Mouse (Mus musculus) testis, adult 2 months (tissue): ENCODE measurements around the gene Ptpra. TPM values are rescaled to one million over a fixed set of nuclear protein-coding genes. Genes with fewer than 3 reads are reported as not detected.

Source experiments
- H3K27ac ChIP-seq: fragments of 200-500 bp; 2 replicates; pipeline ENCODE4 v1.5.1; 2012; ENCODE audit warnings: low read depth, low read length; ENCODE audit not compliant: control insufficient read depth, insufficient read depth
- H3K27me3 ChIP-seq: fragments of 200-500 bp; 2 replicates; pipeline ENCODE4 v1.6.1; 2012; ENCODE audit warnings: mild to moderate bottlenecking, low read length, moderate library complexity; ENCODE audit not compliant: control insufficient read depth, insufficient read depth
- H3K36me3 ChIP-seq: fragments of 200-500 bp; 2 replicates; pipeline ENCODE4 v1.6.1; 2012; ENCODE audit warnings: mild to moderate bottlenecking, low read length; ENCODE audit not compliant: control insufficient read depth, insufficient read depth
- H3K4me1 ChIP-seq: fragments of 200-500 bp; 2 replicates; pipeline ENCODE4 v1.6.1; 2012; ENCODE audit warnings: low read length; ENCODE audit not compliant: control insufficient read depth, insufficient read depth
- H3K4me3 ChIP-seq: fragments of 200-500 bp; 2 replicates; pipeline ENCODE4 v1.5.1; 2012; ENCODE audit warnings: low read depth, mild to moderate bottlenecking, low read length, moderate library complexity, mixed read lengths; ENCODE audit not compliant: control insufficient read depth
- CTCF ChIP-seq: fragments of 200-500 bp; IDR thresholded peaks from 2 replicates; pipeline ENCODE4 v1.5.1; 2012; ENCODE audit warnings: low read depth, mild to moderate bottlenecking, inconsistent platforms, low read length, moderate library complexity; ENCODE audit not compliant: control insufficient read depth, insufficient read depth, insufficient replicate concordance
- POLR2A ChIP-seq: fragments of 200-500 bp; IDR thresholded peaks from 2 replicates; pipeline ENCODE4 v1.6.1; 2012; ENCODE audit warnings: low read depth, mild to moderate bottlenecking, inconsistent platforms, low read length, moderate library complexity; ENCODE audit not compliant: control insufficient read depth
- polyA plus RNA-seq: library from polyadenylated mRNA; depleted of rRNA; stranded (reverse); fragments of >200 nt; gene quantifications from 2 replicates; pipeline ENCODE4 v1.2.3, GENCODE M21; 2012

Ptpra gene
- polyA plus RNA-seq, 1 experiment = 11.6 TPM

DNA sequence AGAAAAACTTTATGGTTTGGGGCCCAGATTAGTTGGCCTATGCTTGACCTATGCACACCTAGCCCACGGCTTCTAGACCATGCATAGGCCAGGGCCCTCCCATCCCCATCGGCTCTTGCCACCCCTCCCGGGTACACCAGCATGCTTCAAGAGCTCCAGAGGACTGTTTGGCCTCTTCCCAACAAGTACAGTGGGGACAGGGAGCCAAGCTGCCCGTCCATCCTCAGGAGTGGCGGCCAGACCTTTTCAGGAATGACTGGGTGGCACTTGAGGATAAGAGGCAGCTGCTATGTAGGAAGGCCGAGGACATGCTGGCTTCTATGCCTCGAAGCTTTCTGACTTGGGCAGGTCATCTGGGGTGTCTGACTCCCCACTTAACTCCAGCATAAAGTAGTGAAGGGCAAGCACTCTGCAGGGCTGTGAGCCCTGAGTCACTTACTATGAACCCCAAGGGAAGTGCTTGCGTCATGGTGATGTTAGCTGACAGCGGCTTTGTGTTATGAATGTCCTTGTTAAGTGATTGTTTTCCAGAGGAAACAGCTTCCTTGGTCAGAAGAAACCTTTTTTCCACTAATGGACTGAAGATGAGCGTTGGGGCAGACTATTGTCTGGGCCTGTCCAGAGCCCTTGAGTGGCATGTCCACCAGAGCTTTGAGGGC is 134.0 kb downstream of the Ptpra start:
- TF ChIP-seq POLR2A (no peak), CTCF (no peak)
- Histone ChIP-seq H3K36me3 (no peaks in the 10 kb centered on the region), H3K27ac (no peak overlapping the region), H3K4me1 (peaks cover 5% of the 10 kb centered on the region), H3K4me3 (no peak overlapping the region), H3K27me3 (no peaks in the 10 kb centered on the region)

DNA sequence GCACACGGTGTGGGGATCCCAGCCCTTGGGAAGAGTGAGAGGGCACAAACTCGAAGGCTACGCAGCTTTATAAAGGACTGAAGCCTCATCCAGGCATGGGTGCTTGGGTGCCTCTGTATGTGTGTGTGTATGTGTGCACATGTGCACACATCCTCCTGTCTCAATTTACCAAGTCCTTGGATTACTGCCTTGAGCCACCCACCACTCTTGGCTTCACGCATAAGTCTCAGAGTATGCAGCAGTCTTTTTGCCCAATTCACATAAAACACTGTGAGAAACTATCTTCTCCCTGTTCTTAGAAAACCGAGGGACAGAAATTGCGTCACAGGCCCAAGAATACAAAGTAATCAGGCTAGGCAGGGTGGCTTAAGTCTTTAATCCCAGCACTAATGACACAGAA is 135.9 kb downstream of the Ptpra start:
- TF ChIP-seq CTCF (no peak), POLR2A (no peak)
- Histone ChIP-seq H3K27me3 (no peaks in the 10 kb centered on the region), H3K4me1 (no peaks in the 10 kb centered on the region; the same call in none of the 2 replicates), H3K36me3 (no peaks in the 10 kb centered on the region), H3K4me3 (no peak overlapping the region), H3K27ac (no peak overlapping the region)

DNA sequence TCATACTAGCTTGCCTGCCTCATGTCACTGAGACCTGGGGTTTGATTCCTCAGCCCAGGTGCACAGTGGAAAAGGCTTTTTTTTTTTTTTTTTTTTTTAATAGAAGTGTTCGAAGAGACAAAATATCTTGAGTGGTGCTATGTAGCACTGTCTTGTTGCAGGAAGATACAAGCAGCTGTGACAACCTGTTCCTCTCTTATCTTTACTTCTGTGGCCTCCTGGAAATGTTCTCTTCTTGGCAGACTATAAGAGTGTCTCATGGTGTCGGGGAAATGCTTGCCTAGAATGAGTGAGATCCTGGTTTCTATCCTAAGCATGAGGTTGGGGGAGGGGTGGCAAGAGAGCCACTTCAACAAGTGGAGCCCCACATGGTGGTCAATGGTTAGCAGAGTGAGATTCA is 138.3 kb downstream of the Ptpra start:
- no peak for TF ChIP-seq POLR2A
- no peak for TF ChIP-seq CTCF
- H3K27ac ChIP-seq = no peak overlapping the region
- H3K4me3 ChIP-seq = peak overlapping the region; percentile 79
- H3K36me3 ChIP-seq = no peaks in the 10 kb centered on the region; the same call in 1 of the 2 replicates
- no peaks in the 10 kb centered on the region for H3K27me3 ChIP-seq
- H3K4me1 ChIP-seq = no peaks in the 10 kb centered on the region; the same call in none of the 2 replicates

DNA sequence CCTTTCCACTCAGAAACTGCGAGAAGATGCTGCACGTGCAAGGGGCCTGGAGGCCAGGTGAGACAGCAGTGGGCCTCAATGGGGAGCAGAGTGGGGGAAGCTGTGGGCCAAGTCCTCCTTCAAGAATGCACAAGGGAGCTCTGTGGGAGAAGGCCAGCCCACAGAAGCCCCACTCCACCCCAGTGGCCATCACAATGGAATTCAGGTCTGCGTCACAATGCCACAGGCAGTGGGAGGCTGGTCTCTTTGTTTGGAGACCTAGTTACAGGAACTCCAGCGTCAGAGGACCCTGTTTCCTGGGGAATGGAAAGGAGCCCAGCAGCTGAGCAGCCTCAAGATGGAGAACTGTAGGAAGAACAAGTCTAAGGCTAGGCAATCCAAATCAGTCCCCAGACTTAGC is 139.1 kb downstream of the Ptpra start:
- TF ChIP-seq POLR2A = peak; percentile 50; the same call in 1 of the 2 replicates
- no peak for TF ChIP-seq CTCF
- peak overlapping the region; percentile 79 for H3K4me3 ChIP-seq
- peak overlapping the region; percentile 81 for H3K27ac ChIP-seq
- no peaks in the 10 kb centered on the region; the same call in none of the 2 replicates for H3K4me1 ChIP-seq
- no peaks in the 10 kb centered on the region for H3K27me3 ChIP-seq
- no peaks in the 10 kb centered on the region; the same call in 1 of the 2 replicates for H3K36me3 ChIP-seq

DNA sequence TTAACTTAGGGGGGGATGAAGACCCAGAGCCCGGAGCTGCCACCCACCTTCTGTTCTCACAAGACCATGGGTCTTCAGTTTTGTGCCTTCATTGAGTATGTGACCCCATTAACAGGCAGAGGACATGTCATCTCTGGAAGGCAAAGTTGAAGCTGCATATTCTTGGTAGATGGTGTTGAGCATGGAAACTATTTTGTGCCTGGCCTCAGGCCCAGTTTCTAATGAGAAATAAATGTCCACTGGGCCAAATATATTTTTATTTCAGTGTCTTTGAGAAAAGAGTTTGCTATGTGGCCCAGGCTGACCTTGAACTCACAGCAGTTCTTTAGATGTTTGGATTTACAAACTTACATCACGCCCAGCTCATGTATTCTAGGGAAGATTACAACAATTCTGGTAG is 139.7 kb downstream of the Ptpra start:
- Histone ChIP-seq H3K36me3 (no peaks in the 10 kb centered on the region; the same call in 1 of the 2 replicates), H3K4me1 (no peaks in the 10 kb centered on the region; the same call in none of the 2 replicates), H3K27me3 (no peaks in the 10 kb centered on the region), H3K27ac (peak overlapping the region; percentile 81), H3K4me3 (peak overlapping the region; percentile 79)
- no peak for TF ChIP-seq CTCF
- no peak for TF ChIP-seq POLR2A

DNA sequence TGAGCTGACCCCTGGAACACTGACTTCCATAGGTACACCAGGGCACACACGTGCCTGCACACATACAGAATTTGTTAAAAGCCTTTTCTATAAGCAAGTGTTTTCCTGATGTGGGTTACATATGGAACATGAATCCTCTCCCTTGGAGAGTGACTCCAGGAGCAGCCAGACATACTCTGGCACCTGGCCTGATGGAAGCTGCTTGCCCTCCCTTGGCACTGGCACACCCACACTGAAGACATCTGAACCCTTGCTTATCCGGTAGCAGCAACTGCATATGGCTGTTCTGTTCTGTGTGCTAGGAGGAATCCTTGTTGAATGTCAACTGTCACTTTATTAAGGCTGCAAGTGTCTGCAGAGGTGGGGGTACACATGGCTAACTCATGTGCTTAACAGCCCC is 140.9 kb downstream of the Ptpra start:
- no peak overlapping the region for H3K27ac ChIP-seq
- no peaks in the 10 kb centered on the region for H3K27me3 ChIP-seq
- peak overlapping the region; percentile 79 for H3K4me3 ChIP-seq
- H3K4me1 ChIP-seq = no peaks in the 10 kb centered on the region; the same call in none of the 2 replicates
- no peaks in the 10 kb centered on the region; the same call in 1 of the 2 replicates for H3K36me3 ChIP-seq
- TF ChIP-seq CTCF (no peak), POLR2A (no peak)

DNA sequence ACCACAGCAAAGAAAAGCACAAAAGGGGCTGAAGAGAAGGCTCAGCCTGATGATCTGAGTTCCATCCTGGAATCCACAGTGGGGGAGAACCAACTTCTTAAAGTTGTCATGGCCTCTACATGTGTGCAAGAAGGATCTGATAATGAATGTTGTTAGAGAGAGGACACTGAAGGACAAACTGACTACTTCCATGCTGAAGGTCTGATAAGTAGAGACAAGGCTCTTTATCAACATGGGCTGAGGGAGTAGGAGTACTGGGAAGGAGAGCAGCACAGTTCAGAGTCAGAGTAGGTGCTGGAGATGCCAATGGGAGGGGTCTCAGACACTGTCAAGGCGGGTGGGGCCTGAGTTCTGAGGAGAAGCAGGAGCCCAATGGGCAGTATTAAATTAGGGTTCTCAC is 145.5 kb downstream of the Ptpra start:
- H3K4me3 ChIP-seq = no peak overlapping the region
- TF ChIP-seq POLR2A (no peak), CTCF (no peak)
- H3K27me3 ChIP-seq = no peaks in the 10 kb centered on the region
- no peak overlapping the region for H3K27ac ChIP-seq
- no peaks in the 10 kb centered on the region; the same call in 1 of the 2 replicates for H3K4me1 ChIP-seq
- H3K36me3 ChIP-seq = peaks cover 6% of the 10 kb centered on the region

DNA sequence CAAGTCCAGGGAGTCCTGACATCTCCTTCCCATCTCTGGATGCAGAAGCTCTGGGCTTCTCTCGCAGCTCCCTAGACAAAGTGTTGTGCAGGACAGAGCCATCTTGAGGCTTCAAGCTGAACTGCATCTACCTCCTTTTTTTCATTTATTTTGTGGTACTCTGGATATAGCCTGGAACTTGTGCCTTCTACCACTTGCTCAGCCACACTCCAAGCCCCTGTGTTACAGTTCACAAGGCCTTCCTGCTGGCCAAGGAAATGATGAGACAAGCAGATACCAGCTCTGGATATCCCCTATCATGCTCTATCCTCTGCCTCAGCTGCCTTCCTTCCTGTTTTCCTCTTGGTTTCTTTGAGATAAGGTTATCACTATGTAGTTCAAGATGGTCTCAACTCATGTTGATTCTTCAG is 147.5 kb downstream of the Ptpra start:
- TF ChIP-seq CTCF = peak; percentile 9; the same call in 1 of the 2 replicates
- no peak for TF ChIP-seq POLR2A
- no peaks in the 10 kb centered on the region; the same call in 1 of the 2 replicates for H3K4me1 ChIP-seq
- H3K36me3 ChIP-seq = peaks cover 6% of the 10 kb centered on the region
- no peak overlapping the region for H3K4me3 ChIP-seq
- no peak overlapping the region for H3K27ac ChIP-seq
- H3K27me3 ChIP-seq = no peaks in the 10 kb centered on the region
